Mouse (Mus musculus) ovary, postnatal 36 days (tissue): ENCODE data around the gene Arhgap42.

ENCODE experiments used
- DNase-seq: peaks from one replicate; pipeline ENCODE4 v3.0.0; 2022; ENCODE audit warnings: low spot score, mixed read lengths

Gene Arhgap42

DNA sequence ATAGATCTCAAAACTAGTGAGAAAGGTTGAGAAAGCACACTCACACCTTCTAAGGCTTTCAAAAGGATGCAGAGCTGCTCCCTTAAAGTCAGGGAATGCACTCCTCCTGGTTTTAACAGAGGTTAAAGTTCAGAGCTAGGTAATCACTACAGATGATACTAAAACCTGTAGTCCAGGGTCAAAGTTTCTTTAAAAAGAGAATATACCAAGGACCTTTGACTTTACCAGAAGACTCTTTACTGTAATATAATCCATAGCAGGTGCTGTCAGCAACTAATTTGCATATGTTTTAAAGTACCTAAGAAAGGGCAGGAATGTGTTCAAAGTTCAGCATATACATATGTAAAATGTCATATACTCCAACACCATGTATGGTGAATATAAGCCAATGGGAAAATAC is 30.7 kb downstream of the Arhgap42 start:
- no peak for DNase-seq

DNA sequence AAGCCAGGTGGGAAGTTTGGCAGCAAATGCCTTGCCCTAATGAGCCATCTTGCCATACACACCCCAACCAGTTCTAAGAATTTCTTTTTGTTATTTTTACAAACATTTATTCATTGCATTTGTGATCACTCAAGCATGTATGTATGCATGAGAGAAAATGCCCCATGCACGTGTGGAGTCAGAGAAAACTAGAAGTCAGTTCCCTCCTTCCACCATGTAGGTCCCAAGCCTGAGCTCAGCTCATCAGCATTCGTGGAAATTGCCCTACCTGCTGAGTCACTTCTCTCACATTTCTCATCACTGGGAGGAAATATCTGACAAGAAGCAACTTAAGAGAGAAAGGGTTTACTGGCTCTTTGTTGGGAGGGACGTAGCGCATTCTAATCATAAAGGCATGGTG is 31.6 kb downstream of the Arhgap42 start:
- DNase-seq, result no peak

- DNase-seq, result no peak
Measured at GRCm38 (mm10) chr9:9200827-9201388, 38.0 kb downstream of the Arhgap42 start.

DNA sequence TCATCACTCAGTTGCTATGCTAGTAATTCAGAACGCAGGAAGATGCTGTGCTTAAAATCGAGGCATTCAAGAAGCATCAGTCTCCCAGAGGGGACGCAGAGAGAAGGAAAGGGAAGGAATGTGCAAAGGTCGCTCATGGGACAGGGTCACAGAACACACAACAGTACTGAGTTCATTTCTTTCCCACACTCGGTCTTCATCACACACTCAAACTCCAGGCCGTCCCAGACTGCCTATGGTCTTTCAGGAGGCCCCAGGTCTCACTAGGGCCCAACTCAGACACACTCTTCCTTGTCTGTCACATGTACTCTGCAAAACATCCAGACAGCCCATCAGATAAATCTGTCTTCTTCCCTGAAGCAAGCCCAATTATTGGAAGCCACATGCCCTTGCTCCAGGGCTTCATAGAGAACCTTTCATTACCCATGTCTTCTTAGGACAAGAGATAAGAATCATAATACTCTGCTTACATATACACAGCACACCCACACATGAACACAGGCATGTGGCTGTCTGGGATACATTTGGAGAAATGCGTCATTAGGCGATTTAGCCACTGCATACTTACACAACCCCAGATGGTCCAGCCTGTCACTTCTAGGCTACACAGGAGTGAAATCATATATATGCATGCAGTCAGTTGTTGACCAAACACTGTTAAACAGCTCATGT is 39.6 kb downstream of the Arhgap42 start:
- DNase-seq, result no peak

DNA sequence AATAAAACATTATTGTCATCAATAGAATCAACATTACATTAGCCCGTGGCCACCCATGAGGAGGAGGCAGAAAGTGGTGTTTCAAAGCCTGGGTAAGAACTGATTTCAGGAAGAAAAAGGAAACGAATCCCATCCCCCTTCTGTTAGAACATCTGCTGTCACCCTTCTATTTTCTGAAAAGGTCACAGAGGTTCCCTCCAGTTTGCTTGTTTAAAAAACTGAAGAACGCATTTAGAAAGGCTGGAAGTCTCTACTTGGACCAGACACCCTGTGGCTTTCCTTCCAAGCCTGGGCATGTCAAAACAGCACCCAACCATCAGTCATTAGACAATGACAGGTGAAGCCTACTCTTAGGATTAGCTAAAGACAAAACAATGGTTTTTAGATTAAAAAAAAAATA is 40.3 kb downstream of the Arhgap42 start:
- DNase-seq, result no peak

DNA sequence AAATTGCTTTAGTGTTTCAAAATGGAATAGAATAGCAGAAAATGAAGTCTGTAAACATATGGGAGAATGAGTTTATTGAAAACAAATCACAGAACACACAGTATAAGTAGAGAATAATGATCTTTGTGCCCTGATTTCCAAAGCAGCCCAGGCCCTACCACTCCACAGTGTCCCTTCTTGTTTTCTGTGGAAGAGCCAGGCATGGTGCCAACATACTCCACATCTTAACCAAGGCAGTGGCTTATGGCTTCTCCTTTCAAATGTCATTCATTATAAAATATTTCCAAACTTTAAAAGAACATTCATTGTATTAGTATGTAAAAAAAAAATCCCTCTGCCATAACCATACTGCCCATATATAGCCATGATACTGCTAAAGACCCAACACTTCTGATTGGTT is 42.9 kb downstream of the Arhgap42 start:
- DNase-seq, result no peak

DNA sequence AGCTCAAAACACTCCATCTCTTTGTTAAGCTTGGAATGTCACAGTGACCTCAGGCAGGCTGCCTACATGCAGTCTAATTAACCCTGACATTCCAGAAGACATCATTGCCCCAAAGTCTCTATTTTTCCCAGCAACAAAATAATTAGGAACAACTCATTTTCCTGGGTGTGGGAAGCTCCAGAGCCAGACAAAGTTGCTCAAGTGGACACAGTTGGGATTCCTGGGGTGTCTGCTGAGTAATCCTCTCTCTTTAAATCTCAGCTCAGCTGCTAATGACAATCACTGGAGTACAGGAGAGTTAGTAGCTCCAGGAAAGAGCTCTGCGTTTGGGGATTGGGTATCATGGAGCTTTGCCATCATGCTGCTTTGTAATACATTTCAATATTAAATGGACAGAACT is 44.4 kb downstream of the Arhgap42 start:
- no peak for DNase-seq

DNA sequence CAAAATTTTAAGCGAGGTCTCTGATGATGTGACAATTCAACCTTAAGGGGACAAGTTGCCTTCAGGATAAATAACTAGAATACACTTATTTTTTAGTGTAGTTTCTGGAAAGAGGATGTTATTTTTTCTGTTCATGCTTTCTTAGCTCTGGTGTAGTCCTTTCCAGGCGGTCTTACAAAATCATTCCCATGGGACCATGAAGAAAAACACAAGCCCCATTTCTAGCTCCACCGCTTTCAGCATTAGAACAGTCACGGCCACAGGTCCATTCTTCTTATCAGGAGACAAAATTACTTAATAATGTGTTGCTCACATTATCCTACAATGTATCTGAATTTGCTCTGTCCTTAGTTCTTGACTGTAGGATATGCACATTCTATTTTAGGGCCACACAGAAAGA is 46.2 kb downstream of the Arhgap42 start:
- DNase-seq, result no peak

DNA sequence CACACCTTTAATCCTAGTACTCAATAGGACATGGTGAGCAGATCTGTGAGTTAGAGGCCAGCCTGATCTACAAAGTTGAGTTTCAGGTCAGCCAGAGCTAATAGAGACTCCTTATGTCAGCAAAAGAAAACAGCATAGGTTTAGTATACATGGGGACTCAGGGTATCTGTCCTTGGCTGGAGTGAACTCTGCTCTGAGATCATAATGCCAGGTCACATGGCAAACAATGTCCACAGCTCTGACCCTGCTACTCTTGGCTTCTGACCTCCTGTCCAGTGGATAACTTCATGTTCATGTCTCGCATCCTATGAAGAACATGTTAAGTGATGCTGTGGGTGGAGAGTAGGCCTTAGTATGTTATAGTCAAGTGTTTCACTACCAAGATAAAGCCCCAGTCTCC is 48.1 kb downstream of the Arhgap42 start:
- no peak for DNase-seq

DNA sequence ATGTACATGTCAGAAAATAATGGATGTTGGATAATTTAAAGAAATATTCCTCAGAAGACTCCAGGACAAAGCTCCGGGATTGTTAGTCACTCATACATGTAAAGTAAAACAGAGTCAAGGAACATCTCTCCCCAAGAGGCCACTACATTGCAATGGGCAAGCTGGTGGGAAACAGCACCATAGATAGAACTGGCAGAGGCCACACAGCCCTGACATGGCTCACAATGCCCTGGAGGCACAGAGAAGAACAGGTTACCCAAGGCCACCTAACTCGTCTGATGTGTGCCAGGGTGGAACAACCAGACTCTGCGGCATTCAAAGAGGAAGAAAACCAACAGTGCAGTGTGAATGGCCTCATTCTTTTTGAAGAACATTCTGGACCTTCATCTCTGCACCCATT is 50.7 kb downstream of the Arhgap42 start:
- peak; percentile 27 for DNase-seq

GRCm38 (mm10) chr9:9177745-9178144 is 61.2 kb downstream of the Arhgap42 start:
- no peak for DNase-seq

DNA sequence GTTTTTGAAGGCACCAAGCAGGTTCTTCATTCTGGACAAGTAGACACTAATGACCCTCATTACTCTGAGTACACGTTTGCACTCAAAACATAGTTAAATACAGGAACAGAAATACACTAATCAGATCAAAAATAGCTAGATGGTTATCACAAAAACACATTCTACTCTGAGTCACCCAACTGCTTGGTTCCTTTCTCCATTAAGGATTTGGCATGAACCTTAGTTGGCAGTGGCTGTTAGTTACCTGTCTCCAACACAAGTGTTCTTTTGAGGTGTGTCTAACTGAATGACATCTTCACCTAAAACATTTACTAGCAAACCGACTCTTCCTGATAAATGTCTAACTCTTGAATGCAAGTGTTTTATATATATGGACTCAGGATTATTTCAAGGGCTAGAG is 64.0 kb downstream of the Arhgap42 start:
- no peak for DNase-seq

- no peak for DNase-seq
Measured at GRCm38 (mm10) chr9:9174206-9174605, 64.7 kb downstream of the Arhgap42 start.

- no peak for DNase-seq
Measured at GRCm38 (mm10) chr9:9173091-9173490, 65.8 kb downstream of the Arhgap42 start.

DNA sequence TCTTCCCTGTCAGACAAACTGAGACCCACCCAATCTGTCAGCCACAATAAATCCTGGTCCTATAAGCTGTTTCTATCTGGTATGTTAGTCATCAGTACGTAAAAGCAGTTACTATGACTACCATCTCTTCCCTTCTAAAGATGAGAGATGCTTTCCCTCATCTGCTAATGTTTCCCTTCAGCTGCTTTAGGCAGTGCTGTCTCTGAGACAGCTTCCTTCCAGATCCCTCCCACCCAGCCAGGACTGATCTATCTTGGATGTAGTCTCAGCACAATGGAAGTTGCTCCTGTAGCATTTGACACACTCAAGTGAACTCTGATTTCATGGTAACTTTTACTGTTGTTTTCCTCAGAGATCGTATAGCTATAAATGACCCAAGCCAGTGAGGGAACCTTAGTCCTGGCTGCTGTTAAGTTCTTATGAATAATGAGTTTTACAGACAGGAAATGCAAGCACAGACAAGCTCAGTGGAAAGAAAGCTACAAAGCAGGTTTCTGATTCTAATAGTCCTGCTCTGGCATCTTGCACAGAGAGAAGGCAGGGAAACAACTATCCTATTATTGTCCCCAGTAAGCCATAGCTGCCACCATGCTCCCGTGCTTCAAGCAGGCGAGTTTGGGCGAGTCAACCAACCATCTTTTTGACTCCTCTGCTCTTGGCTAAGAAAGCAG is 67.6 kb downstream of the Arhgap42 start:
- no peak for DNase-seq

GRCm38 (mm10) chr9:9165641-9166063 is 73.2 kb downstream of the Arhgap42 start:
- DNase-seq, result no peak

GRCm38 (mm10) chr9:9160736-9161135 is 78.2 kb downstream of the Arhgap42 start:
- no peak for DNase-seq

GRCm38 (mm10) chr9:9158241-9158640 is 80.7 kb downstream of the Arhgap42 start:
- no peak for DNase-seq

- DNase-seq, result no peak
Measured at GRCm38 (mm10) chr9:9157425-9157824, 81.5 kb downstream of the Arhgap42 start.

DNA sequence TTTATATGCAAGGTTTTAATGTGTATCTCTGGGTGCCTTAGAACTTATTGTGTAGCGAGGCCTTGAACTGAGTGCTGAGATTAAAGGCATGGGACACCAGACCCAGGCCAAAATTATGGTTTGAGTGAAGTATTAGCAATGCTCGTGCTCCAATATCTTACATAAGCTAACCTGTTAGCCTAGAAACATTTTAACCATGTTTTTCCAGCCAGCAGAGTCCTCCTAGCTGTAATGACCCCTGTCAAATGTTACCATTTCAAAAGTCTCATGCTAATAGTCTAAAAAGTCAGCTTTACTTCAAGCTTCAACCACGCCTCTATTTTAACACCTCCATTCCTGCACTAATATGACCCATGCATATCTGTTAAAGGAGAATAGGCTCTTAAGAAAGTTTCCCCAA is 84.3 kb downstream of the Arhgap42 start:
- DNase-seq, result no peak

- DNase-seq, result no peak
Measured at GRCm38 (mm10) chr9:9144301-9145121, 94.4 kb downstream of the Arhgap42 start.

GRCm38 (mm10) chr9:9143102-9143501 is 95.8 kb downstream of the Arhgap42 start:
- no peak for DNase-seq

DNA sequence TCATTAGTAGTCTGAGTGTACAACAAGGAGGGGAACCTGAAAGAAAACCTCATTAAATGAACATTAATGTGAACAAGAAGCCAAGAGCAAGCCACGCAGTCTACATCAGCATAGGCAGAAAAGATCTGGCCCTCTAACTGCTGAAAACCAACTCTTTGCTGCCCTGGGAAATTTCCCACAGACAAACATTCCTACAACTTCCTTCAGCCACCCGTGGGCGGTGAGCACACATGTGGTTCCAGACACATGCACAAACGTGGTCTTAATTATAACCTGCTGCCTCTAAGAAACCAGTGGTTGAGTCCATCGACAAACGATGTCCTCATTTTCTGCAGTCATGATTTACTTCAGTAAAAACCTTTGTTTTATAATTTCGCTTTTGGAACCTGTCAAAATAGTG is 96.3 kb downstream of the Arhgap42 start:
- DNase-seq, result no peak
